Mouse (Mus musculus) hindbrain, embryonic 12.5 days (tissue): ENCODE data around the gene Tmco3. TPM values are rescaled to one million over a fixed set of nuclear protein-coding genes. Genes with fewer than 3 reads are reported as not detected.
"Not testable (repeated sequence)": the region's sequence is repeated elsewhere in the genome, so short reads cannot be mapped to it uniquely, and the experiment has no call there.

ENCODE experiments used
- ATAC-seq: fragments of 200-750 bp; cut with Nextera tagmentation; 2 replicates; pipeline ENCODE4 v1.8.0; 2017; ENCODE audit warnings: moderate TSS enrichment; ENCODE audit not compliant: low FRiP score
- H3K27ac ChIP-seq: fragments of 300-500 bp; sonication (generic); 2 replicates; pipeline ENCODE4 v1.5.1; 2016; ENCODE audit warnings: mild to moderate bottlenecking
- H3K27me3 ChIP-seq: fragments of 300-500 bp; sonication (generic); 2 replicates; pipeline ENCODE4 v1.6.1; 2016; ENCODE audit warnings: mild to moderate bottlenecking
- H3K36me3 ChIP-seq: fragments of 300-500 bp; sonication (generic); 2 replicates; pipeline ENCODE4 v1.6.1; 2016; ENCODE audit warnings: mild to moderate bottlenecking
- H3K4me1 ChIP-seq: fragments of 300-500 bp; sonication (generic); 2 replicates; pipeline ENCODE4 v1.6.1; 2016
- H3K4me2 ChIP-seq: fragments of 300-500 bp; sonication (generic); replicated peaks from 2 replicates; pipeline ENCODE4 v1.6.1; 2016; ENCODE audit warnings: mild to moderate bottlenecking
- H3K4me3 ChIP-seq: fragments of 300-500 bp; sonication (generic); 2 replicates; pipeline ENCODE4 v1.5.1; 2016; ENCODE audit warnings: mild to moderate bottlenecking
- H3K9ac ChIP-seq: fragments of 300-500 bp; sonication (generic); 2 replicates; pipeline ENCODE4 v1.6.1; 2016; ENCODE audit warnings: mild to moderate bottlenecking, moderate library complexity
- H3K9me3 ChIP-seq: fragments of 300-500 bp; sonication (generic); replicated peaks from 2 replicates; pipeline ENCODE4 v1.6.1; 2016; ENCODE audit warnings: mild to moderate bottlenecking
- WGBS: fragments of 180-500 bp; shearing (Covaris S2); methylation state at CpG from one replicate; pipeline ENCODE4 v1.1.7; 2016; 5-methylcytosine and 5-hydroxymethylcytosine counted together
- polyA plus RNA-seq: library from polyadenylated mRNA; unstranded; fragments of >200 nt; fragmentation: Nextera tagmentation; extraction: Ambion mirVana; gene quantifications from 2 replicates; pipeline ENCODE4 v1.2.1, GENCODE M21; 2016

Gene Tmco3
- polyA plus RNA-seq, 1 experiment from 2014 or later: 59.4 TPM

- WGBS: 95% methylated on average over 10 of the region's 10 CpGs
- no peak overlapping the region for H3K9ac ChIP-seq
- H3K27ac ChIP-seq: no peak overlapping the region
- no peaks in the 10 kb centered on the region for H3K27me3 ChIP-seq
- no peak overlapping the region for H3K4me3 ChIP-seq
- H3K4me1 ChIP-seq: no peaks in the 10 kb centered on the region
- no peaks in the 10 kb centered on the region for H3K9me3 ChIP-seq
- no peak for ATAC-seq
- H3K36me3 ChIP-seq: peaks cover 72% of the 10 kb centered on the region
- H3K4me2 ChIP-seq: no peak overlapping the region
Observed at GRCm38 (mm10) chr8:13316671-13317070, 28.7 kb downstream of the Tmco3 start.

DNA sequence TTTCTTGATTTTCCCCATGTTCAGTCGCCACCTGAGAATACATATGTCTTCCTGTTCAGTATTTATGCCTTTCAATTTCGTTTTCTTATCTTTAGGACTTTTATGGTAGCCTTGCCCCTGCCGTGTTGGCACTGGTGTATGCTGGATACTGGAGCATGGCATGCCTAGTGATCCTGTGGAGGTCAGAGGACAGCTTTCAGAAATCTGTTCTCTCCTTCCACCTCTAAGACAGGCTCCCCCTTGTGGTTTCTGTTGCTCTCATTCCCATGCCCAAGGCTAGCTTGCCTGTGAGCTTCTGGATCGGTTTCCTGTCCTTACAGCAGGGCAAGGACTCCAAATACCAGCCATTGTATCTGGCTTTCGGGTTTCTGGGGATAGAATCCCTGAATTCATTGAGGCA, 38.6 kb downstream of the Tmco3 start:
- Histone ChIP-seq H3K9me3 (no peaks in the 10 kb centered on the region), H3K4me3 (no peak overlapping the region), H3K4me1 (peaks cover 5% of the 10 kb centered on the region; the same call in 1 of the 2 replicates), H3K27ac (no peak overlapping the region), H3K36me3 (peaks cover 9% of the 10 kb centered on the region; the same call in 1 of the 2 replicates), H3K27me3 (no peaks in the 10 kb centered on the region), H3K9ac (no peak overlapping the region), H3K4me2 (no peak overlapping the region)
- 36% methylated on average over 5 of the region's 5 CpGs for WGBS
- no peak for ATAC-seq

GRCm38 (mm10) chr8:13334671-13335070, 46.7 kb downstream of the Tmco3 start:
- H3K27ac ChIP-seq: no peak overlapping the region
- no peaks in the 10 kb centered on the region for H3K9me3 ChIP-seq
- no peak overlapping the region for H3K4me2 ChIP-seq
- 50% methylated on average over 1 of the region's 1 CpGs for WGBS
- ATAC-seq: no peak
- no peak overlapping the region for H3K9ac ChIP-seq
- no peaks in the 10 kb centered on the region for H3K36me3 ChIP-seq
- H3K27me3 ChIP-seq: 0 out of 2 replicates have a peak, but pooled peaks cover 3% of the 10 kb centered on the region
- H3K4me3 ChIP-seq: no peak overlapping the region
- H3K4me1 ChIP-seq: peaks cover 2% of the 10 kb centered on the region

DNA sequence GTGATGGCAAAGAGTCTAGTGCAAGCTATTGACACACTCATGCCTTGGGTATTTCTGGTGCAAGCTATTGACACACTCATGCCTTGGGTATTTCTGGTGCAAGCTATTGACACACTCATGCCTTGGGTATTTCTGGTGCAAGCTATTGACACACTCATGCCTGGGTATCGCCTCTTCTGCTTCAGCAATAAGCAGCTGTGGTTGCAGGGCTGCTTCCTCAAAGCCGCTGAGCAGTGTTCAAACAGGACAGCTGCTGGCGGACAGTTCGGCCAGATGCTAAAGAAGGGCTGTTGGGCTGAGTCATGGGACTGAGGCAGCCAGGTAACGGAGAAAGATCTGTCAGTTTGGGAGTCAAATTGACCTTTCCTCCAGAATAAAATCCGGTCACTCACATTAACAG, 49.3 kb downstream of the Tmco3 start:
- H3K4me2 ChIP-seq, ATAC-seq, H3K27ac ChIP-seq, H3K9ac ChIP-seq, H3K27me3 ChIP-seq, H3K9me3 ChIP-seq, H3K4me3 ChIP-seq: not testable (repeated sequence)
- WGBS: 89% methylated on average over 6 of the region's 6 CpGs
- Histone ChIP-seq H3K36me3 (peaks cover 12% of the 10 kb centered on the region), H3K4me1 (peaks cover 14% of the 10 kb centered on the region)

DNA sequence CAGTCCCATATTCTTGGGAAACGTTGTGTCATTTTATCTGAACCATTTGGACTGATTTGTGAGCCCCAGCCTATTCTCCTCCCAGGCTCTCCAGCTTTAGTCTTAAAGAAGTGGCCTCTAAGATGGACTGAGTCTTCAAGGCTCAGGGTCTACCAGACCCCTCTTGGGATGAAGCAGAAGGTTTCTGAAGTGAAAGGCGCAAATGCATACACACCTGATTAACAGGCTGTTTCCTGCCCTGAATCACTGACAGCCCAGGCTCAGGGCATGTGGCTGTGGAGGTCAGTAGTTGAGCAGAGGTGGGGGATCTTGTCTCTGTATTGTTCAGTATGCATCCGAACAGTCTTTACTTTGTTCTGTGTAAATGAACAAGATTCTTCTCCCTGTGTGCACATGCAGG, 49.7 kb downstream of the Tmco3 start:
- Histone ChIP-seq H3K4me3 (peak overlapping the region; percentile 100; the same call in 1 of the 2 replicates), H3K36me3 (peaks cover 16% of the 10 kb centered on the region), H3K27me3 (no peaks in the 10 kb centered on the region), H3K27ac (no peak overlapping the region), H3K9ac (no peak overlapping the region), H3K4me1 (peaks cover 14% of the 10 kb centered on the region), H3K4me2 (peak overlapping the region; percentile 87), H3K9me3 (no peaks in the 10 kb centered on the region)
- 87% methylated on average over 3 of the region's 3 CpGs for WGBS
- 0 out of 2 replicates have a peak, but pooled peaks have one; percentile 2 for ATAC-seq

DNA sequence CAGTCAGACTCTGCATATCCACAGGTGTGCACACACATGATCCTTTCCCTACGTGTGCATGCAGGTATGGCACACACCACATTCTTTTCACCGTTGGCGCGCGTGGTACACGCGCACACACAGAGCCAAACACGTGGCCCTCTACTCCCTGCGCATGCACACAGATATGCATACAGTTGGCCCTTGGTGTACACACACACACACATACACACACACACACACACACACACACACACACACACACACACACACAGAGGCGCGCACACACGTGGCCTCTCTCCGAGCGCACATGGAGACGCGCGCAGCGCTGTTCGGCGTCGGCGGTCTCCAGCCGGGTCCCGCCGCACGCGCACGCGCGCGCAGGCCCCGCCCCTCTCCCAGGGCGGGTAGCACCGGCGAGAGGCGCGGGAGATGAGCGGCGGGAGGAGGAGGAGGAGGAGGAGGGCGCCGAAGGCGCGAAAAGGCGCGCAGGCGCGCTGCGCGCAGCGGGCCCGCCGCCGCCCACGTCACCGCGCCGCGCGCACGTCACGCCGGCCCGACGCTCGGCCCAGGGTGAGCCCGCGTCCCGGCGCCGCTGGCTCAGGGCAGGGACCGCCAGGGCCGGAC, 50.4 kb downstream of the Tmco3 start, which contains the start of gene Tfdp1:
Tfdp1 (plus strand) TSS at position 497 of the 606 bp plus-strand sequence.
- 1% methylated on average over 42 of the region's 72 CpGs for WGBS
- H3K4me3 ChIP-seq: peak within 1 kb of the TSS; percentile 100
- peak within 1 kb of the TSS; percentile 82 for H3K27ac ChIP-seq
- H3K9ac ChIP-seq: peak within 1 kb of the TSS; percentile 99
- no peaks in the 10 kb centered on the region for H3K9me3 ChIP-seq
- peak within 1 kb of the TSS; percentile 87 for H3K4me2 ChIP-seq
- peaks cover 14% of the 10 kb centered on the region for H3K4me1 ChIP-seq
- peaks cover 22% of the 10 kb centered on the region for H3K36me3 ChIP-seq
- no peaks in the 10 kb centered on the region for H3K27me3 ChIP-seq
- ATAC-seq: peak; percentile 97

DNA sequence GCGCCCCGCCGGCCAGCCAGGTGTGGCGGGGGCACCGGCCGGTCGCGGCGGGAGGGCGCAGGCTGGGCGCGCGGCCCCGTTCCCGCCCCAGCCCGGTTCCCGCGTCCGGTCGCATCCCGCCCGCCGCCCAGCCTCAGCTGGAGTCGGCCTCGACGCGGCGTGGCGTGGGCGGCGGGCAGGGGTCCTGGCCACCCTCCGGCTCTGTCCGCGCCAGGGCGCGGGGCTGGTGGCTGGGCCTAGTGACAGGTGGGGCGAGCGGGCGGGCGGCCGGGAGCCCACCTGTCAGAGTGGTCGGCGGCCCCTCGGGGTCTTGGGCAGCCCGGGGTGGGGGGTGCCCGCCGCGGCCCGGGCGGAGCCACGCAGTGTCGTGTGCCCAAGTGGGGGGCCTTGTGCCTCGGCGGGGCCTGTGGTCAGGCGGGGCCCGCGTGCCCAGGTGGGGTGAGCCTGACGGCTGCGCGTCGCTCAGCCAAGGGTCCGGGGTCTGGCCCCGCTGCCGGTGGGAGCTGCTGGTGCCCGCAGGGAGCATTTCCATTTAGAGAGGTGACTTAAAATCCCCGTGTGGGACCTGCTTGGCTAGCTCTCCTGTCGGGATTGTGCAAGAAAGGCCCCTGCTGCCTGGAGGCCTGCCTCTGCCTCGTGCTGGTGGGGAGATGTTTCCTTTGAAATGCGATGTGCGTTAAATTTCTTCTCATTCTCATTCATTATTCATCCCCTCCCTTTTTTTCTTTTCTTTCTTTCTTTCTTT, 51.1 kb downstream of the Tmco3 start:
- WGBS: under 1% methylated on average over 55 of the region's 70 CpGs
- Histone ChIP-seq H3K4me2 (peak overlapping the region; percentile 87), H3K27ac (peak overlapping the region; percentile 82), H3K27me3 (no peaks in the 10 kb centered on the region), H3K4me3 (peak overlapping the region; percentile 100), H3K4me1 (peaks cover 14% of the 10 kb centered on the region), H3K36me3 (peaks cover 30% of the 10 kb centered on the region), H3K9me3 (no peaks in the 10 kb centered on the region), H3K9ac (peak overlapping the region; percentile 99)
- ATAC-seq: peak; percentile 73

DNA sequence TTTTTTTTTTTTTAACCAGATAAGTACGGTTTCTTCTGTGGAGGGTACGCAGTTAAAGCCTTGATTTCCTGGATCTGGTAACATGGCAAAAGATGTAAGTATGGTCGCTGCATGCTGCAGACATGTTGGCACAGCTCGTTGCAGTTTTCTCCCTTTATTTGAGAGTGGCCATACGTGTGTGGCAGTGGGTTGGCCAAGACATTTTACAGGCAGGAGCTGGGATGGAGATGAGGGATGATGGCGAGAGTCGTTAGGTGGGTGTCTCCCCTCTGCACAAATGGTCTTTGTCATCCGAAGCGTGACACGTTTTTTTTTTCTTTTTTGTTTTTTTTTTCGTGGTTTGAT, 51.6 kb downstream of the Tmco3 start:
- no peaks in the 10 kb centered on the region for H3K9me3 ChIP-seq
- H3K4me3 ChIP-seq: peak overlapping the region; percentile 100
- H3K27ac ChIP-seq: no peak overlapping the region
- peak overlapping the region; percentile 87 for H3K4me2 ChIP-seq
- H3K9ac ChIP-seq: peak overlapping the region; percentile 99
- no peaks in the 10 kb centered on the region for H3K27me3 ChIP-seq
- no peak for ATAC-seq
- peaks cover 35% of the 10 kb centered on the region for H3K36me3 ChIP-seq
- 4% methylated on average over 11 of the region's 11 CpGs for WGBS
- H3K4me1 ChIP-seq: peaks cover 14% of the 10 kb centered on the region

DNA sequence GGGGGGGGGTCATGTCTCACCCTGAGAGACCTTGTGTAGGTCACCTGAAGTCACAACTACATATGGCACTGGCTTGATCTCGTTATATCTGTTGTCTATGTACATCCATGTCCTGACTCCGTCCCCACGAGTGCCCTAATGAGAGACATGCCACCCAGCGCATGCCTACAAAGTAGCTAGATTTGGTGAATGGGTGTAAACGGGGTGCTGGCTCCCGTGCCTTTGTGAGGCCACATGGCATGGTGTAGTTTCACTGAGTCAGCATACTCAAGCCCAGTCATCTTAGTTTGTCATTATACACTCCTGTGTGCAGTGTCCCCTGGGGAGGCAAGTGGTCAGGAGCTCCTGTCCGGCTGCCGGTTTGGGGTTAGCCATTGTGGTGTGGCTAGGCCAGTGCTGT, 52.7 kb downstream of the Tmco3 start:
- H3K9me3 ChIP-seq: no peaks in the 10 kb centered on the region
- H3K27me3 ChIP-seq: no peaks in the 10 kb centered on the region
- WGBS: 87% methylated on average over 8 of the region's 8 CpGs
- no peak overlapping the region for H3K27ac ChIP-seq
- H3K9ac ChIP-seq: peak overlapping the region; percentile 41
- H3K4me1 ChIP-seq: peaks cover 14% of the 10 kb centered on the region
- H3K4me2 ChIP-seq: peak overlapping the region; percentile 87
- ATAC-seq: no peak
- 0 out of 2 replicates have a peak overlapping the region, but pooled peaks have one; percentile 100 for H3K4me3 ChIP-seq
- peaks cover 45% of the 10 kb centered on the region for H3K36me3 ChIP-seq

- WGBS: 93% methylated on average over 2 of the region's 2 CpGs
- no peak overlapping the region for H3K9ac ChIP-seq
- H3K27me3 ChIP-seq: no peaks in the 10 kb centered on the region
- ATAC-seq: no peak
- H3K4me2 ChIP-seq: no peak overlapping the region
- peaks cover 62% of the 10 kb centered on the region for H3K36me3 ChIP-seq
- no peaks in the 10 kb centered on the region for H3K9me3 ChIP-seq
- H3K27ac ChIP-seq: no peak overlapping the region
- H3K4me1 ChIP-seq: peaks cover 14% of the 10 kb centered on the region
- no peak overlapping the region for H3K4me3 ChIP-seq
Observed at GRCm38 (mm10) chr8:13342340-13342739, 54.4 kb downstream of the Tmco3 start.

GRCm38 (mm10) chr8:13343134-13343533, 55.1 kb downstream of the Tmco3 start:
- H3K4me1 ChIP-seq: peaks cover 14% of the 10 kb centered on the region
- 96% methylated on average over 4 of the region's 4 CpGs for WGBS
- H3K36me3 ChIP-seq: peaks cover 70% of the 10 kb centered on the region
- no peak overlapping the region for H3K4me3 ChIP-seq
- no peaks in the 10 kb centered on the region for H3K9me3 ChIP-seq
- H3K27me3 ChIP-seq: no peaks in the 10 kb centered on the region
- H3K9ac ChIP-seq: no peak overlapping the region
- H3K4me2 ChIP-seq: no peak overlapping the region
- no peak for ATAC-seq
- no peak overlapping the region for H3K27ac ChIP-seq

- WGBS: 92% methylated on average over 7 of the region's 7 CpGs
- no peak overlapping the region for H3K9ac ChIP-seq
- H3K27me3 ChIP-seq: no peaks in the 10 kb centered on the region
- peaks cover 95% of the 10 kb centered on the region for H3K36me3 ChIP-seq
- no peak overlapping the region for H3K4me2 ChIP-seq
- no peak overlapping the region for H3K4me3 ChIP-seq
- H3K9me3 ChIP-seq: no peaks in the 10 kb centered on the region
- H3K4me1 ChIP-seq: no peaks in the 10 kb centered on the region
- ATAC-seq: no peak
- H3K27ac ChIP-seq: no peak overlapping the region
Observed at GRCm38 (mm10) chr8:13350052-13350451, 62.1 kb downstream of the Tmco3 start.
